Mouse (Mus musculus): ENCODE results near the gene Gm19345. TPM values are rescaled to one million over a fixed set of nuclear protein-coding genes. Genes with fewer than 3 reads are reported as not detected.

Gene Gm19345
- polyA plus RNA-seq (2014; fragmentation: Illumina TruSeq; extraction: RNeasy Lipid Tissue Mini Kit (QIAGEN cat#74804); ENCODE audit: low read depth, low replicate concordance): not detected

GRCm38 (mm10) chr7:19851858-19852570 is at the start of gene Gm19345:
Gene Gm19345, plus strand, starts transcription at chr7:19852003.

GRCm38 (mm10) chr7:19822604-19823058 is 29.2 kb upstream of the Gm19345 start, which contains the start of gene Bcl3:
Gene Bcl3, minus strand, starts transcription at chr7:19822770.

GRCm38 (mm10) chr7:19861199-19861598 is 9.4 kb downstream of the Gm19345 start, which contains the start of gene Ceacam16:
Gene Ceacam16, minus strand, starts transcription at chr7:19861299.

GRCm38 (mm10) chr7:19887849-19888248 is 36.0 kb downstream of the Gm19345 start, which contains the start of gene Ceacam19:
Gene Ceacam19, minus strand, starts transcription at chr7:19887965.

Other genes starting within 250 kb of the Gm19345 start
- gene Clasrp, start 247.5 kb upstream of the Gm19345 start, polyA plus RNA-seq (2014; fragmentation: Illumina TruSeq; extraction: RNeasy Lipid Tissue Mini Kit (QIAGEN cat#74804); ENCODE audit: low read depth, low replicate concordance): 1.7 TPM
- 0.11 TPM for gene Relb, start 222.6 kb upstream of the Gm19345 start, polyA plus RNA-seq (2014; fragmentation: Illumina TruSeq; extraction: RNeasy Lipid Tissue Mini Kit (QIAGEN cat#74804); ENCODE audit: low read depth, low replicate concordance)
- 20.7 TPM for gene Clptm1, start 187.0 kb upstream of the Gm19345 start, polyA plus RNA-seq (2014; fragmentation: Illumina TruSeq; extraction: RNeasy Lipid Tissue Mini Kit (QIAGEN cat#74804); ENCODE audit: low read depth, low replicate concordance)
- gene Apoc2, start 174.1 kb upstream of the Gm19345 start, polyA plus RNA-seq (2014; fragmentation: Illumina TruSeq; extraction: RNeasy Lipid Tissue Mini Kit (QIAGEN cat#74804); ENCODE audit: low read depth, low replicate concordance): 44.8 TPM
- not detected for gene Gm44805, start 170.6 kb upstream of the Gm19345 start, polyA plus RNA-seq (2014; fragmentation: Illumina TruSeq; extraction: RNeasy Lipid Tissue Mini Kit (QIAGEN cat#74804); ENCODE audit: low read depth, low replicate concordance)
- gene Apoc4, start 170.5 kb upstream of the Gm19345 start, polyA plus RNA-seq (2014; fragmentation: Illumina TruSeq; extraction: RNeasy Lipid Tissue Mini Kit (QIAGEN cat#74804); ENCODE audit: low read depth, low replicate concordance): 123 TPM
- gene Apoc1, start 159.3 kb upstream of the Gm19345 start, polyA plus RNA-seq (2014; fragmentation: Illumina TruSeq; extraction: RNeasy Lipid Tissue Mini Kit (QIAGEN cat#74804); ENCODE audit: low read depth, low replicate concordance): 3,872 TPM
- 941 TPM for gene Apoe, start 152.8 kb upstream of the Gm19345 start, polyA plus RNA-seq (2014; fragmentation: Illumina TruSeq; extraction: RNeasy Lipid Tissue Mini Kit (QIAGEN cat#74804); ENCODE audit: low read depth, low replicate concordance)
- gene Tomm40, start 136.6 kb upstream of the Gm19345 start, polyA plus RNA-seq (2014; fragmentation: Illumina TruSeq; extraction: RNeasy Lipid Tissue Mini Kit (QIAGEN cat#74804); ENCODE audit: low read depth, low replicate concordance): 1.1 TPM
- 2.6 TPM for gene Nectin2, start 101.5 kb upstream of the Gm19345 start, polyA plus RNA-seq (2014; fragmentation: Illumina TruSeq; extraction: RNeasy Lipid Tissue Mini Kit (QIAGEN cat#74804); ENCODE audit: low read depth, low replicate concordance)
- 0.16 TPM for gene Bcam, start 81.0 kb upstream of the Gm19345 start, polyA plus RNA-seq (2014; fragmentation: Illumina TruSeq; extraction: RNeasy Lipid Tissue Mini Kit (QIAGEN cat#74804); ENCODE audit: low read depth, low replicate concordance)
- 2.6 TPM for gene Cblc, start 55.2 kb upstream of the Gm19345 start, polyA plus RNA-seq (2014; fragmentation: Illumina TruSeq; extraction: RNeasy Lipid Tissue Mini Kit (QIAGEN cat#74804); ENCODE audit: low read depth, low replicate concordance)
- 5.4 TPM for gene Bcl3, start 29.2 kb upstream of the Gm19345 start, polyA plus RNA-seq (2014; fragmentation: Illumina TruSeq; extraction: RNeasy Lipid Tissue Mini Kit (QIAGEN cat#74804); ENCODE audit: low read depth, low replicate concordance)
- gene Ceacam16, start 9.3 kb downstream of the Gm19345 start, polyA plus RNA-seq (2014; fragmentation: Illumina TruSeq; extraction: RNeasy Lipid Tissue Mini Kit (QIAGEN cat#74804); ENCODE audit: low read depth, low replicate concordance): not detected
- gene Ceacam19, start 36.0 kb downstream of the Gm19345 start, polyA plus RNA-seq (2014; fragmentation: Illumina TruSeq; extraction: RNeasy Lipid Tissue Mini Kit (QIAGEN cat#74804); ENCODE audit: low read depth, low replicate concordance): not detected
- gene Pvr, start 69.2 kb downstream of the Gm19345 start, polyA plus RNA-seq (2014; fragmentation: Illumina TruSeq; extraction: RNeasy Lipid Tissue Mini Kit (QIAGEN cat#74804); ENCODE audit: low read depth, low replicate concordance): 7.0 TPM
- gene Igsf23, start 98.8 kb downstream of the Gm19345 start, polyA plus RNA-seq (2014; fragmentation: Illumina TruSeq; extraction: RNeasy Lipid Tissue Mini Kit (QIAGEN cat#74804); ENCODE audit: low read depth, low replicate concordance): 0.21 TPM
- not detected for gene Ceacam20, start 113.4 kb downstream of the Gm19345 start, polyA plus RNA-seq (2014; fragmentation: Illumina TruSeq; extraction: RNeasy Lipid Tissue Mini Kit (QIAGEN cat#74804); ENCODE audit: low read depth, low replicate concordance)
- not detected for gene Nlrp9b, start 139.5 kb downstream of the Gm19345 start, polyA plus RNA-seq (2014; fragmentation: Illumina TruSeq; extraction: RNeasy Lipid Tissue Mini Kit (QIAGEN cat#74804); ENCODE audit: low read depth, low replicate concordance)
- gene Vmn1r91, start 247.7 kb downstream of the Gm19345 start, polyA plus RNA-seq (2014; fragmentation: Illumina TruSeq; extraction: RNeasy Lipid Tissue Mini Kit (QIAGEN cat#74804); ENCODE audit: low read depth, low replicate concordance): not detected

All from liver, adult 10 weeks (tissue).